Mouse (Mus musculus) heart, postnatal 4 days (tissue): ENCODE results near the gene Ndufaf2. TPM values are rescaled to one million over a fixed set of nuclear protein-coding genes. Genes with fewer than 3 reads are reported as not detected.

ENCODE experiments used
- DNase-seq: peaks from one replicate; pipeline ENCODE4 v3.0.0; 2021
- total RNA-seq, 2 experiments: library from RNA; stranded (reverse); gene quantifications; 2 replicates each; pipeline ENCODE4 v1.2.3; 2021

The Ndufaf2 gene
- total RNA-seq, 2 experiments from 2014 or later, result 23.4 to 23.9 TPM

DNA sequence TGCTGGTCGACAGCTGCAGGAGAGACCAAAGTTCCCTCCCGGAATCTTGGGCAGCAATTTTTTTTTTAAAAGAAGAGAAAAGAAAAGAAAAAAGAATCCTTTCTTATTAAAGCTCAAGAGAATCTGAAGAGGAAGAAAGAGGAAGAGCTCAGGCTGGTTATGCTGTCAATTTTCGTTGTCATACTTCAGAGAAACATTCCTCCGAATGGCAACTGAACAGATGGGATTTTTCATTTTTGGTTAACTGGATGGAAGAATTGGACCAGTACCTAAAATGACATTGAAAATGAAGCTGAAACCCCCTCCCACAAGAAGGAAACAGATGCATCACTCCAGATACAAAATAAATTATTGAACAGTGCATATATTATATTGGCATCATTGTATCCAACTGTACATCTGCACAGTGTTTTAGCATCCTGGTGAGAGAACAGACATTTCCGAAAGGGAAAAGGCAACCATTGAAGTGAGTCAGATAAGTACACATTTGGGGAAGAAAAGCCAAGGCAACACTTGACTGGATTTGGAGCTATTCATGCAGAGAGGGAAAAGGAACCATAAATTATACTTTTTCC lies 19.9 kb downstream of the Ndufaf2 start:
- DNase-seq, result no peak

DNA sequence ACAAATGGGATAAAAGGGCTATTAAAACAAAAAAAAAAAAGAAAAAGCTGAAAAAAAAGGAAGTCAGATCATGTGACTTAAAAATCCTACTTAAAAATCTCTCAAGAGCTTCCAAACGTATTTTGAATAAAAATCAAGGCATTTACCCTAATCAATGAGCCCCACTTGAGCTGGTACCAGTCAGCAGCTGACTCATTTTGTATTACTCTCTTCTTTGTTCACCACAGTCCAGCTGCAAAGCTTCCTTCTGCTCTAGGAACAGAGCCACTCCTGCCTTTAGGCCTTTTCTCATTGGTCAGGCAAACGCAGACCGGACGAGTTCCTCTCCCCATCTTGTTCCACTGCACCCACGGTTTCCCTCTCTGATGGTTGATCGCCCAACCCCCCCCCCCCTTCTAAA lies 22.8 kb downstream of the Ndufaf2 start:
- DNase-seq, result no peak

DNA sequence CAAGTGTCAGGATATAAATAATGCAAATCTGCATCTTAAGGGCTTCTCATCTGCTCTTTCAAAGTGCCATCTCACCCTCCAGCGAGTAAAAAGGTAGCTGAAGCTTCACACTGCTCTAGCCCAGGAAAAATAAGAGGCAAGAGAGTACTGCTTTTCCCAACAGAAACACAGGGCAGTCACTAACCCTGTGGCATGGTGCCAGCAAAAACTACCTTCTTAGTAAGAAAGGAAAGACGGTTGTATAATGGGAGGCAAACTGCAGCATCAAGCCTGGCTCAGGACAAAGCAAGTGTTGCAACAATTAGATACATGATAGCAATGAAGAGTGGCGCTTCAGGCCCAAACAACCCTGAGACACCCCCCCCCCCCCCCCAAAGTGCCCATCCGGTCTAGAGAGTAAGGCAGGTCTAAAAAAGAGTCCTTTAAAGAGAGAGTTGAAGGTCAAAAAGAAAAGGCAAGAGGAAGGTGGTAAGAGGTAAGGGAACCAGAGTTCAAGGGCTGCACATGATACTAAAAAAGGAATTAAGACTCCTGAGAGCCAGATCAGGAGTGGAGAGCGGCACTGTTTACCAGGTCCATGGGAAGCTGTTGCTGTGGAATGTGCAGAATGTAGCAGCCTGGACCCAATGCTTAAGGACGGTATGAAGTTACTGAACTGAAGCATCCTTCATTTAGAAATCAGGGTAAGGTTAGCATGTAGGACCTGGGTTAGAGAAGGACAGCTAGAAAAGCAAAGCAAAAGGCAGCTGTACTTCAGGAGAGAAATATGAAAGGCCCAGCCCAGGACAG lies 26.2 kb downstream of the Ndufaf2 start:
- peak; percentile 12 for DNase-seq

DNA sequence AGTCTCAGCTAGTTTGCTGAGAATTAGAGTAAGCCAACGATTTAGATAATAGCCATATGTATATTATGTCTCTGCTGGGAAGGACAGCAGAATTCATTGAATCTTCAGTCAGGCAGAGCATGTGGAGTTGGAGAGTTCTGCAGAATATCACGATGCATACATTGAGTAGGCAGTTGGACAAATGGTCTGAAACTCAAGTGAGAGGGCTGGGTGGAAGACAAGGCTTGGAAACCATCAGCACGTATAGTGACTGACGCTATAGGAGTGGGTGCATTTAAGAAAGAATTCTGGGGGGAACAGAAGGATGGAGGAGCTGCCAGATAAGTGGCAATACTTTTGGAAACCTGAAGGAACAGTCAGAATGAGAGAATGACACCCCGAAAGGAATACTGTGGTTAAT lies 27.7 kb downstream of the Ndufaf2 start:
- DNase-seq, result no peak

DNA sequence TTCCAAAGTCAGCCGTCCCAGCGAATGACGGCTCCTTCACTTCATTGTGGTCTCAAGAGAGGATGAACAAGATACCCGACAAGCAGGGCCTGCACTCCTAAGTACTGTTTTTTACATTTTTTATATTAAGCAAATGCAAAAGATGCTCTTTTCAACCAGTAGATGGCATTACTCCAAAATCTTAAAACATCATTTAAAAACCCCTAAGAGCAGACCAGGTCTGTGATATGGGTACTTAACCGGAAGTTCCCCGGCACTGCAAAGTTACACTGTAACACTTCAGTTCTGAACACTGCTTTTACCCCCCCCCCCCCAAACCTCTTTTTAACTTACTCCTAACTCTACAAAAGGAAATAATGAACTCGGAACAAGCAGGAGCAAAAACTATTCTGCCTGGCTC lies 29.4 kb downstream of the Ndufaf2 start:
- no peak for DNase-seq

DNA sequence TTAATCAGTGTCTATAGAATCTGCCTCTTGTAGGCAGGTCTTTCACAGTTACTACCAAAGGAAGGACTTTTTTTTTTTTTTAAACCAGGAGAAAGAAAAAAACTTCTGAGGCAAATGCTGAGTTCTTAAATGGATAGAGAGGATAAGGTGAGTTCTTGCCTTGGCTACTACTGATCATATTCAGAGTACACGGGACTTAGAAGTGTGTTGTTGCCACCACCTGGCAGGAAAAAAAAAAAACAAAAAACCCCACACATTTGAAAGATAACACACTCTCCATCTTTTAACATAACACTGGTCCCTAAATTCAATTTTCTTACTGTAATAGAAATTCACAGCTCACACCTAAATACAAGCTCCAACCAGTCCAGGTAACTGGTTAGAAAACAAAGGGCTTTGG lies 30.5 kb downstream of the Ndufaf2 start:
- DNase-seq, result no peak

DNA sequence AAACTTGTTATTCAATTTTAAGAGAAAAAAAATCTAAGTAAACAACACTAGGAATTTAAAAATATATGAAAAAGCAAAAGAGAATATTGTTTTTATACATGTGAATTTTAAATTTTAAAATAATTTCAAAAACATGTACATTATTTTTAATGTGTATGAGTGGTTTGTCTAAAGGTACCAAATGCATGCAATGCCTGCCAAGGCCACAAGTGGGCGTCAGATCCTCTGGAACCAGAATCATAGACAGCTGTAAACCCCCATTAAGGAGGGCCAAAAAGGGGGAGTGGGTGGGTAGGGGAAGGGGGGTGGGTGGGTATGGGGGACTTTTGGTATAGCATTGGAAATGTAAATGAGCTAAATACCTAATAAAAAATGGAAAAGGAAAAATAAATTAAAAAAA lies 31.3 kb downstream of the Ndufaf2 start:
- peak; percentile 46 for DNase-seq

DNA sequence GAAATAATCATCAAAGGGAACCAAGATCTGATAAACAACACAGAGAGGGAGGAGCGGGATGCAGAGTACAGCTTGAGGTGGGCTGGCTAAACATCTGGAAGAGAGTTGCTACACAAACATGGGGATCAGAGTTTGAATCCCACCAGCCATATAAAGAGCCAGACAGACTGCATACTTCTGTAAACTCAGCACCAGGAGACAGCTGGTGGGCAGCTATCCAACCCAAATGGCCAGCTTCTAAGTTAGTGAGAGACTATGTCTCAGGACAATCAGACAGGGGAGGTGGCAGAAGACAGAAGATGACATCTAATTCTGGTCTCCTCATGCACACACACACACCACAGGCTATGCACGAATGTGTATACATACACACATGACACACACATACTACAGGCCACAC lies 32.2 kb downstream of the Ndufaf2 start:
- DNase-seq, result no peak

DNA sequence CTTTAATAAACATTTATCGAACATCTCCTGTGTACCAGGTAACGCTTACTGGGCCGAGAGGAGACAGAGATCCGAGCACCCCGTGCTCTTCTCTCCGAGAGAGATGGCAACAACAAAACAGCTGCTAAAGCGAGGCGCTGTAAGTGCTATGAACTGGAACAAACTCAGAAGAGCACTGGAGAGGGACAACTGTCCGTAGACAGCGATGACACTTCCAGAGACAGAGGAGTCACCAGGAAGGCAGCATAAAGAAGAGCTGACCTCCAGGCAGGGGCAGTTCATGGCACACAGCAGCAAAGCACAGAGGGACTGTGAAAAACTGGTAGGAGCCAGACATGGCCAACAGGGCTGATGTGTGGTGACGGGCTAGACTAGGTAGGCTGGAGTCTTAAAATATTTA lies 34.3 kb downstream of the Ndufaf2 start:
- DNase-seq, result no peak

DNA sequence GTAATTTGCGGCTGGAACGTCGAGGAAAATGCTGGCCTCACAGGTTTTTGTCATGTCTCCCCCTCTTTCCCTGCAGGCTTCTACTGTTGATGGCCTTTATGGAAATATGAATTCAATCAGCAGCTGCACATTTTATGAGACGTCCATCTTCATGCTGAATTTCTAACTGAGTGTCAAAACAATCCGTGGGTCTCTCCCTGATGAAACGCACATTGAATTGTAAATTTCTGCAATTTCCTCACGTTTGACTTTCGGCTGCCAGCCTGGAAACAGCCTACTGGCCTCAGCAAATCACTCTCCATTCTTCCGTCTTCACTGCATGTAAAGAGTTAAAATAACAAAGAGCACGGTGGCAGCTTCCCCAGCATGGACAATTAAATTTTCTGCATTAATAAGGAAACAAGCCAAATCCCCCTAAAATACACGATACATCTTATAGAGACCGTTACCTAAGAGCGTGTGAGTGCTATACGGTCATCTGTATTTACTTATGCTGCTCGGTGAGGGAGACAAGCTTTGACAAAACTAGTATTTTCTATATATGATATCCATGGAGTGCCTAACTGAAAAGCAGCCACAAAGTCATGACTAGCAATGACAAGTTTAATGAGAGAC lies 35.2 kb downstream of the Ndufaf2 start:
- DNase-seq, result no peak

DNA sequence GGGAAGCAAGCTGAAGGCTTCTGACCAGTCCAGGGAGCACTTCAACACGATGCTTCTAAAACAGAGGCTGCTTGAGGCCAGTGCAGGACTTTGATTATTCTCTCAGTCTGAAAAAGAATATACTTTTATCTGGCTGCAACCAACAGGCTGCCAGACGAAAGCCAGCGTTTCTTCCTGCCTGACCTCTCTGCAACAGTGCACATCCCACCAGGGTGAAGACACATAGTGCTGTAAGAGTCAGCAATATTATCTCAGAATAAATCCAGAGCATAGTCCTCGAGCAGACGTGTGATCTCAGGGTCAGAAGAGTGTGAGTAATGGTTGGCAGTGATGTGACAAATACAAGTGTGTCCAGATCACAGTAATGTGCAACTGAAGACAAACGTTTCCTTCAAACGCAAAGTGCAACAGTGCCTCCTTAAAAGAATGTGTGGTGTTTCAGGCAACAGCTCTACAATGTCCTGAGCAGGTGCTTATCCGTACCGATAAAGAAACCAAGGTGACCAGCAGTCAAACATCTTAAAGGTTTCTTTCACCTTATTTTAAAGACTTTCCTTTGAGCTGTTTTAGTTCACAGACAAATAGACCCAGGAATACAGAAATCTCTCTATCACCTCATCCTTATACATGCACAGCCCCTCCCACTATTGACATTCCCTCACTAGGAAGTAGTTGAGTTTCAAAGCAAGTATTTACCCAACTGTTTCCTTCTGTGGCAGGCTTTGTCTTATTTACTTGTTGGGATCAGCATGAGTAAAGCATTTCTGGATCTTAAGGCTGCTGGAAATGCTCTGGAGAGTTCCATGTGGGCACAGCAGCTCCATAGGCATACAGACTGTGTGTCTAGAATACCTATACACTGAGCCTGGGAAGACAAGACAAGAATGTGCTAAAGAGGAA lies 38.8 kb downstream of the Ndufaf2 start:
- DNase-seq, result no peak

DNA sequence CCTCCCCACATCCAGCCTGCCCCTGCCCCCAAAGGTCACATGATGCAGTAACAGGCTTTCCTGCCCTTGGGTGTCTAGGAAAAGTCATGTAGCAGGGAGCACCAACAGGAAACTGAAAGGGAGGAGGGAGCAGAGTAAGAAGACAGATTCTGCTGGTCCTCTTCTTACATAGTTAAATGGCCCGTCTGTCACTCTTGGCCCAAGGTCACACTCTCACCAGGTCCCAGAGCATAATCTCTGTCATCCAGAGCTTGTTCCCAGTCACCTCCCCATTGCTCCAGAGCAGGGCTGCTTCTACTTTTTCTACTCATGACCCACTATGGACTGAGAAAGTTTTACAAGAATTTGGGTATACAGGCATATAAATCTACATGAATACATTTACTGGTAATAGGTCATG lies 40.2 kb downstream of the Ndufaf2 start:
- no peak for DNase-seq

DNA sequence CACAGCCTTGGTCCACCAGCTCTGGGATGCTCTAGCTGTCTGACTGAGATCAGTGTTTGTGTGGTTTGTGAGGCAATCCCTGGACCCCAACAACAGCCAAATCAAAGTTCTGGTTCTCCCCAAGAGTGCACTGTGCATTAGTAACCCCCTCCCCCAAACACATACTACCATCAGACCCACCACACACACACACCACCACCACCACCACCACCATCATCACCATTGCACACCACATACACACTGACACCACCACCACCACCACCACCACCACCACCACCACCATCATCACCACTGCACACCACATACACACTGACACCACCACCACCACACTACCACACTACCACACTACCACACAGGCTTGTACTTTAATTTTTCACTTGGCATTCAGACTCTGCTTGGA lies 40.8 kb downstream of the Ndufaf2 start:
- no peak for DNase-seq

DNA sequence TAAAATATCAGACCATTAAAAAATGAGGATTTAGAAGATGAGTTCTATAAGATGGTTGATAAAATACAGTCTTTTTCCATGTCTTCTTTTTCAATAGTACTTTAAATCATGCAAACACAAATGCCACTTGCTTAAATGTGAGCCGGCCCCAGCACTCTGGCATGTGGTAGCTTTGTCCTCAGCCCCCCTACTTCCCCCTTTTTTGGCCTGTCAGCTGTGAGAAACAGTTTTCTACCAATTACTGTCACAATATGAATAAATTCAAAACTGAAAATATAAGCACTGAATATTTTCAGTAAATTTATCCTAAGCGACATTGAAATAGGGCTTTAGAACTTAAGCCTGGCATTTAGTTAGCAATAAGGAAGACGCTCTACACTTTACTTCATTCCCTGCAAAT lies 44.2 kb downstream of the Ndufaf2 start:
- no peak for DNase-seq

DNA sequence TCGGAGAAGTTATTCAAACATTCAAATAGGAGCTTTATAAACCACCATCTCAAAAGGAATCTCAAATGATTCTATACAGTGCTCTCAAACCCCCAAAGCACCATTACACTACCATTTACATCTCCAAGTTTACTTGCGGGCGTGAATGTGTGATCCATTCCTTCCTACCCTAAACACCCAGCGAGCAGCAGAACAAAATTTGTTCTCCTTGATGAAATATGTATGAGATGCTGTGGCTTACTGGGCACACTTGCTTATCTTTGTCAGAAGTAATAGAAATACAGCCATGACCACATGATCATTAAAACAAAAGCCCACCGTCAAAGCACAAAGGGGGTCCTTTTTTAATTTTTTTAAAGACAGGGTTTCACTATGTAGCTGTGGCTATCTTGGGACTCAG lies 44.9 kb downstream of the Ndufaf2 start:
- no peak for DNase-seq

DNA sequence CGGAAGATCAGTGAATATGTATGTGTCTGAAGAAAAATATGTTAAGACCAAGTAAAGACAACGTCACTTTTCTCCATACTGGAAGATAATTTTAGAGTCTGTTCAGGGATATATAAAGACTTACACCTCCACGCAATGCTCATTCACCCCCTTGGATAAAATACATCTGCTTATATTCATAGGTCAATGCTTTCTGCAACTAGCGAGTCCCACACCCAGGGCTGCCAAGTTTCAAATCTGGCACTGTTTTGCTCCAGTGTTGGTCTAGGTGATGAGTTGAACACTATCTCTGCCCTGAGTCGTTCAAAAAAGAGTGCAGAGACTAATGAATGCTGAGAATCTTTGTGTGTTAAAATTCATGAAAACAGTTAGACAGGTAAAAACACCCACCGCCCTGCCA lies 47.5 kb downstream of the Ndufaf2 start:
- DNase-seq, result no peak

DNA sequence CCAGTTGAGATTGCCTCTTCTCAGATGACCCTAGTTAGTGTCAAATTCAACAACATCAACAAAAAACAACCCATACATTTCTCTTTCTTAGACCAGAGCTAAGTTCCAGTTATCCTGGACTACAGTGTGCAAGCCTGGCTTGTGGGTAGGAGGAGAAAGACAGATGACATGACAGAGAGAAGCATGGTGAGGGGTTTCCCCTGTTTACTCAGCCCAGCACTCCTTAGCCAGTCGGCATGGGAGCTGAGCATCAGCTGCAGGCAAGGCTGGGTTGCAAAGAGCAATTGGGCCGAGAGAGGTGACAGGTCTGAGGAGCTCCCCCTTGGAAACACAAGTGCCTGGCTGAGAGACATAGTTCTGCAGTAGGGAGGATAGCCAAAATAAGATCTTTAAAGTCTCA lies 57.7 kb downstream of the Ndufaf2 start:
- DNase-seq, result no peak

DNA sequence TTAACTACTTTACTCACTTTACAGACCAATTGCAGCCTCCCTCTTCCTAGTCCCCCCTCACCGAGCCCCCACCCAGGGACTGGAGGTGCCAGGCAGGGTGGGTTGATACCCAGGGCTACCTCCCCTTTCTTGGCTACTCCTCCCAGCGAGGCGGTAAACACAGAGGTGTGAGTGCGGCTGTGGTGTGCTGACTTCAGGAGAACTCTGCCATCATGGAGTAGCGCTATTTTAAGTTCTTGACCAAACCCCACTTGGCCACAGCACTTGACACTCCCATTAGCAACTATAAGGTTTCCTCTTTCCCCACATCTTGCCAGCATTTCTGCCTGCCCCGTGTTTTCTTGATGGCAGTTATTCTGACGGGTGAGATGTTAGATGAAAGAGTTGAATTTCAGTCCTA lies 62.0 kb downstream of the Ndufaf2 start:
- peak; percentile 12 for DNase-seq

DNA sequence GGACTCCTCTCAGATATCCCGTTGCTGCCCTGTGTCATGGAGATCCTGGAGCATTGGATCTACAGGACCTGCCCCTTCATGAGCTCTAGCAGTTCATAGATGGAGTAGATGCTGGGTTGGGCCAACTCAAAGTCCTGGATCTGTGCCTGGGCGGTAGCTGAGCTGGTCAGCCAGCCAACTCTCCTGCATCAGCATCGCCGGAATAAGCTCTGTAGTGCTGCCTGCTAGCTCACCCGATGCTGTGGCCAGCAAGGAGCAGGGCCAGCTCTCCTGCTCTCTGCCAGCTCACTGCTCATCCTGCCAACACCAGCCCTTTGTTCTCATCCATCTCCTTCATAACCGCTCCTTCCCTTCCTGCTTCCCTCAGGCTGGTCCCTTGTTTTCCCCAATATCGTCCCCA lies 62.8 kb downstream of the Ndufaf2 start:
- DNase-seq, result peak; percentile 38

DNA sequence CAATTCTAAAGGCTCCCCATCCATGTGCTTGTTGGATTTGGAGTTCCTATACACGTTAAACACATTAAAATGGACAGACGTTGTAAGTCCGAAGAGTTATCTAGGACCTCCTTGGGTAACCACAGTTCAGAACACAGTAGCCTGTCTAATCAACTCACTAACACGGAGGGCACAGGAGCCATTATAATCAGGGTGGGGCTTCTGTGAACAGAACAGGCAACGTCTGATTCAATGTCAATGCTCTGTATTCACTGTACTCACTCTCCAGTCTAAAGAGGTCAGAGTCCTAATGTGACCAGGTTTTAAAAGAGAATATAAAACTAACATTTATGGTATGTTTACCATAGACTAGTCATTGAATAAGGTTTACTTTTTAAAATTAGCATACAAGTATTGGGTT lies 63.7 kb downstream of the Ndufaf2 start:
- no peak for DNase-seq

DNA sequence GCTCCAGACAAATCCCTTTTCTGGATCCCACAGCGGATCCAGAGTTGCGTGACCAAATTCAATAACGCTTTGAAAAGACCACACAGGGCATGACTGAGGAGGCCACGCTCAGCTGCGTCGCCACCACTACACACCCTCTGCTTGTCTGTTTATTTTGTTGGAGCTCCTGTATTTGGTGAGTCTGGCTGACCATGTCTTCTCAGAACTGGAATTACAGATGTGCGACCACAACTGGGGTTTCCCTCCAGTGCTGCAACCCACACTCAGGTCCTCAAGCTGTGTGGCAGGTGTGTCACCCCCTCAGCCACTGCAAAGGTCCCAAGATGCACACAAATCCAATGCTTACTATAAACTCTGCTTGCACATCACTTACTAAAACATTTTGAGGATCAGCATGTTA lies 66.1 kb downstream of the Ndufaf2 start:
- no peak for DNase-seq

DNA sequence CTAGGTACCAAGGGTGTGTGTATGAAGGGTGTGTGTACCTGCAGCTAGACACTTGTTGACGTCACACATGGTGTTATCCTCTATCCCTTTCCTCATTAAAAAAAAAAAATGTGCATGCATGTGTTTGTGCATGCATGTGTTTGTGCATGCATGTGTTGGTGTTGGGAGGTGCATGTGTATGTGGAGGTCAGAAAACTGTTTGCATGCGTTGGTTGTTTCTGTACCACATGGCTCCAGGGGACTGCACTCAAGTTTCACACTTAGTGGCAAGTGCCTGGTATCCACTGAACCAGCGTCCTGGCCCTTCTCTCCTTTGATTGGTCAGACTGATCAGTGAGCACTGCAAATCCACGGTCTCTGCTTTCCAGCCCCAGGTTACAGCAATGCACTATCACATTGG lies 71.7 kb downstream of the Ndufaf2 start:
- no peak for DNase-seq

DNA sequence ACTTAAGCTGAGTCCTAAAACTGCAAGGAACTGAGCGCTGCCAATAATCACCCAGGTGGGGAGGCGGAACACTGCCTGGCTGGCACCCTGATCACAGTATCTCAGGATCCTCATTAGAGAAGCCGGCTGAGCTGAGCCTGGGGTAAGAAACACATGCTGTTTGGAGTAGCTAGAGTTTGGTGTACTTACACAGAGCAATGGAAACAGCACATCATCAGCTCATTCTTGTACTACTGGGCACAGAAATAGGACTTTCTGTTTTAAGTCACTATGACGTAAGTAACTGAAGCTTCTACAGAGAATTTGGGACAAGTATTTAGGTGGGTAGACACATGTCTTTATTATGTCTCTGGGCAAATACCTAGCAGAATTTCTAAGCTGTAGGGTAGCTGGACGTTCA lies 72.4 kb downstream of the Ndufaf2 start:
- DNase-seq, result no peak
